Mouse (Mus musculus): ENCODE measurements around the gene Aagab. TPM values are rescaled to one million over a fixed set of nuclear protein-coding genes. Genes with fewer than 3 reads are reported as not detected.

Aagab gene
- polyA plus RNA-seq, 1 experiment: 18.8 TPM

GRCm38 (mm10) chr9:63591661-63592256 lies 10.7 kb upstream of the Aagab start:
- Histone ChIP-seq H3K4me1 (ENCODE audit: control insufficient read depth, insufficient read depth, low read length) (no peaks in the 10 kb centered on the region), H3K27ac (ENCODE audit: insufficient read depth, low read length) (no peak overlapping the region), H3K27me3 (ENCODE audit: control insufficient read depth, insufficient read depth, low read length, poor library complexity, severe bottlenecking) (no peaks in the 10 kb centered on the region), H3K36me3 (ENCODE audit: control insufficient read depth, insufficient read depth, low read length, poor library complexity, severe bottlenecking) (no peaks in the 10 kb centered on the region), H3K9me3 (replicated peaks; ENCODE audit: control insufficient read depth, insufficient read depth, low read length, poor library complexity, severe bottlenecking) (no peaks in the 10 kb centered on the region), H3K4me3 (ENCODE audit: low read depth, low read length) (no peak overlapping the region), H3K9ac (ENCODE audit: low read depth, poor library complexity, severe bottlenecking) (no peak overlapping the region)
- TF ChIP-seq CTCF (IDR thresholded peaks at IDR 0.05; ENCODE audit: low read depth, low read length): no peak
- TF ChIP-seq EP300 (IDR thresholded peaks at IDR 0.05; ENCODE audit: insufficient read depth, low read depth, low read length): no peak
- no peak for TF ChIP-seq POLR2A (IDR thresholded peaks at IDR 0.05; ENCODE audit: insufficient read depth, low read length)

GRCm38 (mm10) chr9:63595032-63595431 lies 7.4 kb upstream of the Aagab start:
- Histone ChIP-seq H3K27me3 (ENCODE audit: control insufficient read depth, insufficient read depth, low read length, poor library complexity, severe bottlenecking) (no peaks in the 10 kb centered on the region), H3K9me3 (replicated peaks; ENCODE audit: control insufficient read depth, insufficient read depth, low read length, poor library complexity, severe bottlenecking) (no peaks in the 10 kb centered on the region), H3K9ac (ENCODE audit: low read depth, poor library complexity, severe bottlenecking) (no peak overlapping the region), H3K27ac (ENCODE audit: insufficient read depth, low read length) (no peak overlapping the region), H3K36me3 (ENCODE audit: control insufficient read depth, insufficient read depth, low read length, poor library complexity, severe bottlenecking) (no peaks in the 10 kb centered on the region), H3K4me1 (ENCODE audit: control insufficient read depth, insufficient read depth, low read length) (no peaks in the 10 kb centered on the region), H3K4me3 (ENCODE audit: low read depth, low read length) (no peak overlapping the region)
- TF ChIP-seq POLR2A (IDR thresholded peaks at IDR 0.05; ENCODE audit: insufficient read depth, low read length): no peak
- TF ChIP-seq CTCF (IDR thresholded peaks at IDR 0.05; ENCODE audit: low read depth, low read length): no peak
- TF ChIP-seq EP300 (IDR thresholded peaks at IDR 0.05; ENCODE audit: insufficient read depth, low read depth, low read length): no peak

DNA sequence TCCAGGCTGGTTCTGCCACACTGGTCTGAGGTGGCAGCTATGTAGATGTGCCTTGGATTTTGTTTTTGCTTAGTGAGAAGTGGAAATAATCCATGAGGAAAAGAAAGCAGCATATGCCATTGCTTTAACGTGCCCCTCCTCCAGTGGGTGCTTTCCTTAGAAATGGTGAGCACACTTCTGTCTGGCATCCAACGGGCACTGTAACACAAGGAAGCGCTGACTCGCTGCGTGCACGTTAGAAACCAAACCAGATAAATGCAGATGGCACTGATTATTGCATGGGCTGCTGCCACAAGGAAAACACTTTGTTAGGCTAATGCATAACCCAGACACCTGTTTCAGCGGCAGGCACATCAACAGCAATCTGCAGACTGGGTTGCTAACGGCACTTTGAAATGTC lies 6.8 kb upstream of the Aagab start:
- Histone ChIP-seq H3K4me1 (ENCODE audit: control insufficient read depth, insufficient read depth, low read length) (no peaks in the 10 kb centered on the region), H3K36me3 (ENCODE audit: control insufficient read depth, insufficient read depth, low read length, poor library complexity, severe bottlenecking) (no peaks in the 10 kb centered on the region), H3K4me3 (ENCODE audit: low read depth, low read length) (no peak overlapping the region), H3K9me3 (replicated peaks; ENCODE audit: control insufficient read depth, insufficient read depth, low read length, poor library complexity, severe bottlenecking) (no peaks in the 10 kb centered on the region), H3K27ac (ENCODE audit: insufficient read depth, low read length) (no peak overlapping the region), H3K27me3 (ENCODE audit: control insufficient read depth, insufficient read depth, low read length, poor library complexity, severe bottlenecking) (no peaks in the 10 kb centered on the region), H3K9ac (ENCODE audit: low read depth, poor library complexity, severe bottlenecking) (no peak overlapping the region)
- no peak for TF ChIP-seq CTCF (IDR thresholded peaks at IDR 0.05; ENCODE audit: low read depth, low read length)
- TF ChIP-seq EP300 (IDR thresholded peaks at IDR 0.05; ENCODE audit: insufficient read depth, low read depth, low read length): no peak
- no peak for TF ChIP-seq POLR2A (IDR thresholded peaks at IDR 0.05; ENCODE audit: insufficient read depth, low read length)

- TF ChIP-seq EP300 (IDR thresholded peaks at IDR 0.05; ENCODE audit: insufficient read depth, low read depth, low read length) (no peak), CTCF (IDR thresholded peaks at IDR 0.05; ENCODE audit: low read depth, low read length) (no peak), POLR2A (IDR thresholded peaks at IDR 0.05; ENCODE audit: insufficient read depth, low read length) (no peak)
- H3K4me1 ChIP-seq (ENCODE audit: control insufficient read depth, insufficient read depth, low read length): no peaks in the 10 kb centered on the region
- H3K27me3 ChIP-seq (ENCODE audit: control insufficient read depth, insufficient read depth, low read length, poor library complexity, severe bottlenecking): no peaks in the 10 kb centered on the region
- no peaks in the 10 kb centered on the region for H3K9me3 ChIP-seq (replicated peaks; ENCODE audit: control insufficient read depth, insufficient read depth, low read length, poor library complexity, severe bottlenecking)
- no peak overlapping the region for H3K4me3 ChIP-seq (ENCODE audit: low read depth, low read length)
- H3K36me3 ChIP-seq (ENCODE audit: control insufficient read depth, insufficient read depth, low read length, poor library complexity, severe bottlenecking): no peaks in the 10 kb centered on the region
- no peak overlapping the region for H3K27ac ChIP-seq (ENCODE audit: insufficient read depth, low read length)
- H3K9ac ChIP-seq (ENCODE audit: low read depth, poor library complexity, severe bottlenecking): no peak overlapping the region
These were observed 5.8 kb upstream of the Aagab start for GRCm38 (mm10) chr9:63596660-63597059.

DNA sequence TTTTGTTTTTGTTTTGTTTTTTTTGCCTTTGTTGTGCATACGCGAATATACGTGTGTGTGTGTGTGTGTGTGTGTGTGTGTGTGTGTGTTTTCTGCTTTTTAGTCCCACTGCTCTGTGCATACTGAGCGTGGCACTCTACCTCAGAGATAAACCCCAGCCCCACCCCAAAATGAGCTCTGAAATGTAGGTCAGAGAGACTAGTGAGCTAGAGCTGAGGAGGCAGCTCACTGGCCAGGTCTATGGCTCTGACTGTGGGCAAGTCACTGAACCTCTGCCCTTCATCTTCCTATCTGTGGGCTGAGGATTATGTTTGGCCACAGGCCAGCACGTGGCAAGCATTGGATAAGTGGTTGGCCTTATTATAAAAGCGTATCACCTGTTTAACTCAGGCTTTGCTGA lies 1.4 kb downstream of the Aagab start:
- Histone ChIP-seq H3K4me3 (ENCODE audit: low read depth, low read length) (no peak overlapping the region), H3K9me3 (replicated peaks; ENCODE audit: control insufficient read depth, insufficient read depth, low read length, poor library complexity, severe bottlenecking) (no peaks in the 10 kb centered on the region), H3K27me3 (ENCODE audit: control insufficient read depth, insufficient read depth, low read length, poor library complexity, severe bottlenecking) (no peaks in the 10 kb centered on the region), H3K4me1 (ENCODE audit: control insufficient read depth, insufficient read depth, low read length) (no peaks in the 10 kb centered on the region), H3K9ac (ENCODE audit: low read depth, poor library complexity, severe bottlenecking) (no peak overlapping the region), H3K36me3 (ENCODE audit: control insufficient read depth, insufficient read depth, low read length, poor library complexity, severe bottlenecking) (no peaks in the 10 kb centered on the region), H3K27ac (ENCODE audit: insufficient read depth, low read length) (no peak overlapping the region)
- TF ChIP-seq CTCF (IDR thresholded peaks at IDR 0.05; ENCODE audit: low read depth, low read length): no peak
- TF ChIP-seq POLR2A (IDR thresholded peaks at IDR 0.05; ENCODE audit: insufficient read depth, low read length): no peak
- no peak for TF ChIP-seq EP300 (IDR thresholded peaks at IDR 0.05; ENCODE audit: insufficient read depth, low read depth, low read length)

GRCm38 (mm10) chr9:63606594-63606993 lies 4.1 kb downstream of the Aagab start:
- H3K9ac ChIP-seq (ENCODE audit: low read depth, poor library complexity, severe bottlenecking): no peak overlapping the region
- H3K27me3 ChIP-seq (ENCODE audit: control insufficient read depth, insufficient read depth, low read length, poor library complexity, severe bottlenecking): no peaks in the 10 kb centered on the region
- TF ChIP-seq EP300 (IDR thresholded peaks at IDR 0.05; ENCODE audit: insufficient read depth, low read depth, low read length): no peak
- H3K9me3 ChIP-seq (replicated peaks; ENCODE audit: control insufficient read depth, insufficient read depth, low read length, poor library complexity, severe bottlenecking): no peaks in the 10 kb centered on the region
- H3K4me1 ChIP-seq (ENCODE audit: control insufficient read depth, insufficient read depth, low read length): no peaks in the 10 kb centered on the region
- no peaks in the 10 kb centered on the region for H3K36me3 ChIP-seq (ENCODE audit: control insufficient read depth, insufficient read depth, low read length, poor library complexity, severe bottlenecking)
- H3K27ac ChIP-seq (ENCODE audit: insufficient read depth, low read length): no peak overlapping the region
- H3K4me3 ChIP-seq (ENCODE audit: low read depth, low read length): no peak overlapping the region
